Mouse (Mus musculus) G1E (cell line): ENCODE results near the gene 9230112D13Rik.

Experiments
- CTCF ChIP-seq: IDR thresholded peaks from 2 replicates; pipeline ENCODE4 v1.5.1; 2012; ENCODE audit warnings: low read depth, low read length, inconsistent platforms, mixed read lengths
- POLR2AphosphoS5 ChIP-seq: IDR thresholded peaks from 2 replicates; pipeline ENCODE4 v1.6.1; 2012; ENCODE audit warnings: low read depth, low read length, inconsistent platforms; ENCODE audit not compliant: insufficient replicate concordance
- TAL1 ChIP-seq: conservative IDR thresholded peaks from 2 replicates; pipeline ENCODE4 v1.6.1; 2012; ENCODE audit warnings: low read depth, low read length, inconsistent platforms, mixed read lengths

GRCm38 (mm10) chr14:34544545-34544944, 21.9 kb upstream of the 9230112D13Rik start:
- TF ChIP-seq CTCF (no peak), POLR2AphosphoS5 (no peak), TAL1 (no peak)
